Mouse (Mus musculus) thymus, adult 2 months (tissue): ENCODE measurements at regions not wholly inside any gene's neighbourhood (a gene's known extent, or its start where the extent isn't known, plus 50 kb on each side); places are given as distances from the start of the nearest gene placed in this dataset.

Experiments
- DNase-seq: peaks from one replicate; pipeline ENCODE4 v3.0.0; 2021
- H3K27ac ChIP-seq: fragments of 200-500 bp; 2 replicates; pipeline ENCODE4 v1.5.1; 2012; ENCODE audit warnings: low read length, control low read depth; ENCODE audit not compliant: control insufficient read depth, insufficient read depth
- H3K27me3 ChIP-seq: fragments of 200-500 bp; 2 replicates; pipeline ENCODE4 v1.6.1; 2012; ENCODE audit warnings: mild to moderate bottlenecking, low read length, moderate library complexity, mixed read lengths; ENCODE audit not compliant: control insufficient read depth, insufficient read depth
- H3K36me3 ChIP-seq: fragments of 200-500 bp; 2 replicates; pipeline ENCODE4 v1.6.1; 2012; ENCODE audit warnings: mild to moderate bottlenecking, low read length, moderate library complexity; ENCODE audit not compliant: control insufficient read depth, insufficient read depth
- H3K4me1 ChIP-seq: fragments of 200-500 bp; replicated peaks from 2 replicates; pipeline ENCODE4 v1.6.1; 2012; ENCODE audit warnings: low read length; ENCODE audit not compliant: control insufficient read depth, insufficient read depth
- H3K4me3 ChIP-seq: fragments of 200-500 bp; 2 replicates; pipeline ENCODE4 v1.5.1; 2012; ENCODE audit warnings: mild to moderate bottlenecking, low read length, control low read depth, moderate library complexity; ENCODE audit not compliant: control insufficient read depth, insufficient read depth
- CTCF ChIP-seq: fragments of 200-500 bp; IDR thresholded peaks from 2 replicates; pipeline ENCODE4 v1.5.1; 2012; ENCODE audit warnings: mild to moderate bottlenecking, control low read depth, low read length, moderate library complexity, borderline replicate concordance; ENCODE audit not compliant: control insufficient read depth, poor library complexity, insufficient read depth; ENCODE audit errors: extremely low read depth
- POLR2A ChIP-seq: fragments of 200-500 bp; IDR thresholded peaks from 2 replicates; pipeline ENCODE4 v1.6.1; 2012; ENCODE audit warnings: mild to moderate bottlenecking, low read length, control low read depth, moderate library complexity; ENCODE audit not compliant: control insufficient read depth, poor library complexity, insufficient read depth; ENCODE audit errors: extremely low read depth
- WGBS: fragments of 180-500 bp; shearing (Covaris S2); methylation state at CpG from one replicate; pipeline ENCODE4 v1.1.7; 2018; 5-methylcytosine and 5-hydroxymethylcytosine counted together

DNA sequence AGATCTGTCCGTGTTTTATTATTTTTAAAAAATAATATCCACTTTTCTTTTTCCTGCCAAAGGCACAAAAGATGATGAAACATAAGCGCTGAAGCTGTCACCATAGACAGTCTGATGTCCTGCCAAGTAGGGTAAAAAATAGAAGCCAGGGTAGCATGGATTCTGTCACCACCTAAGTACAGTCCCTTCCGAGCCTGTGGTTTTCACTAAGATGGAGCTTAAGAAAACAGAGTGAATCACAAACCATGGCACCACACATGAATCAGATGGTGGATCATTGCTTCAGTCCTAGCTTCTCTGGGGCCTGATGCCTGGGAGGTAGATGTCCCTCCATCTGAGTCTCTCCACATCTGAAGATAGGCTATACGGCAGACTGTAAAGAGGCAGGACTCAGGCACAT lies 55.9 kb upstream of the Fmod start:
- WGBS = 94% methylated on average over 4 of the region's 4 CpGs

DNA sequence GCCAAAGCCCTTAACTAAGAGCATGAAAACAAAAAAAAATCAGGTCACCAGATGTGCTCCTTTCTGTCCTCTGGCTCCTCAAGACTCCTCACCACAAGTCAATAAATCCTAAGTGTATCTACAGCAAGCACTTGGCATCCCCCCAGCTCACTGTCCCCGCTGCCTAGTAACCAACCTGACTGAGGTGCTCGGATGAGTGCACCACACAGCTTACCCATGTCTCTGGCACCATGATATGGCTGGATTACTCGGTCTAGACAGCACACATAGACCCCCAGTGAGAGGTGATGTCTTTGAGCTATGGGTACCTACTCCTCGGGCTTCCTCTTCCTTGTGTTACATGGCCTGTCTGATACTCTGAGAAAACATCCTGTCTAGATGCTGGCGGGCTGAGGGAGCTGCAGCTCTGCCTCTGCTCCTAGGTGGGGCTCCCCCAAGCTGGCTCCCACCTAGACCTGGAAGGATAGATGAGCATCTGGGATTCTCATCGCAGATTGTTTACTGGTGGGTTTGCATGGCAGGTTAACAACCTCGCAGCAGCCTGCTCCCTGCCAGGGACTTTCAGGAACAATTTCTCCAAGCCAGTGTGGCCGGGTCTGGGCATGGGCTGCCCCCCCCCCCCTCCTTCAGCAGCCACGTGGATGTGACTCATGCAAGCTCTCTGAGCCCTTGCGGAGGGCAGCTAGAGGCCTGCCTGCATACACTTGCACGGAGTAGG lies 57.2 kb upstream of the Prelp start:
- H3K27ac ChIP-seq = peak overlapping the region; percentile 29; the same call in 1 of the 2 replicates
- TF ChIP-seq CTCF (no peak), POLR2A (no peak)
- no peaks in the 10 kb centered on the region for H3K4me1 ChIP-seq
- no peak overlapping the region for H3K4me3 ChIP-seq
- H3K27me3 ChIP-seq = no peaks in the 10 kb centered on the region
- no peak for DNase-seq
- 31% methylated on average over 11 of the region's 11 CpGs for WGBS
- H3K36me3 ChIP-seq = no peaks in the 10 kb centered on the region

More for the DNA sequence above, 55.9 kb upstream of the Fmod start:
- no peaks in the 10 kb centered on the region for H3K4me1 ChIP-seq
- H3K27me3 ChIP-seq = no peaks in the 10 kb centered on the region
- H3K36me3 ChIP-seq = no peaks in the 10 kb centered on the region
- DNase-seq = no peak
- H3K27ac ChIP-seq = no peak overlapping the region
- TF ChIP-seq POLR2A (no peak), CTCF (no peak)
- H3K4me3 ChIP-seq = no peak overlapping the region

DNA sequence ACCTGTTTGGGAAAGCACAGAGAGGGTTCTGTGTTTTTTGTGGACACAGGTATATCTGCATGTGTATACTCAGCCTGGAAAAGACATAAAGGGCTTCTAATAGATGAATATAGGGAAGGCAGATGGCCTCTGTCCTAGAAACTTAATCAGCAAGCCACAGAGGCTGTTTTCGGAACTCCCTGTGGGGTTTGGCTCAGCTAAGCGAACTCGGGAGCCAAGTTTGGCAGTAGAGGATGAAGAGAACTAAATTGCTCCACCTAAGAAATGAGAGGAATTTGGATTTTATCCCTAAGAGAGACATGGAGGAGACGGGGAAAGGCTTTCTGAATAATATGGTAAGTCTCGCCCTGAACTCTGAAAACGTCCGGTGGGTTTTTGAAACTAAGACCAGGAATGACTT lies 56.0 kb upstream of the Prelp start:
- TF ChIP-seq POLR2A (no peak), CTCF (no peak)
- no peak overlapping the region for H3K4me3 ChIP-seq
- H3K36me3 ChIP-seq = no peaks in the 10 kb centered on the region
- DNase-seq = no peak
- H3K27ac ChIP-seq = no peak overlapping the region
- WGBS = 96% methylated on average over 7 of the region's 7 CpGs
- no peaks in the 10 kb centered on the region for H3K27me3 ChIP-seq
- H3K4me1 ChIP-seq = no peaks in the 10 kb centered on the region

DNA sequence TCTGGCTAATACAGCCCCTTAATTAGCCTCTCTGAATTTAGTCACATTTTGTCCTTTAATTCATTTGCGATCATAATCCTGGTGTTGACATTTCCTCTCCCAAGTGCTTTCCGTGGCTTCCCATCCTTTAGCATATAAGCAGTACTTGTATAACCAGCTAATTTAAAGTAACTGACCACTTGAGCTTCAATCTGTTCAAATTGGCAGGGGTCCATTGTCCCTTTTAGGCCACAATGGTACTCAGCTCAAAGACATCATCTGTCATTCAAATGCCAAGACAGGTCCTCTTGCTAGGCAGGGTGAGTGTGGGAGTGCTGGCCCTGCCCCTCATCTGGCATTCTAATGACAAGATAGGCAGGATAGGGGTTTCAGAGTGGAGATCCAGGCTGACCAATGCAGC lies 52.6 kb upstream of the Prelp start:
- Histone ChIP-seq H3K4me3 (no peak overlapping the region), H3K27me3 (no peaks in the 10 kb centered on the region), H3K4me1 (no peaks in the 10 kb centered on the region), H3K36me3 (no peaks in the 10 kb centered on the region), H3K27ac (no peak overlapping the region)
- WGBS = 99% methylated on average over 2 of the region's 2 CpGs
- TF ChIP-seq POLR2A (no peak), CTCF (no peak)
- no peak for DNase-seq

DNA sequence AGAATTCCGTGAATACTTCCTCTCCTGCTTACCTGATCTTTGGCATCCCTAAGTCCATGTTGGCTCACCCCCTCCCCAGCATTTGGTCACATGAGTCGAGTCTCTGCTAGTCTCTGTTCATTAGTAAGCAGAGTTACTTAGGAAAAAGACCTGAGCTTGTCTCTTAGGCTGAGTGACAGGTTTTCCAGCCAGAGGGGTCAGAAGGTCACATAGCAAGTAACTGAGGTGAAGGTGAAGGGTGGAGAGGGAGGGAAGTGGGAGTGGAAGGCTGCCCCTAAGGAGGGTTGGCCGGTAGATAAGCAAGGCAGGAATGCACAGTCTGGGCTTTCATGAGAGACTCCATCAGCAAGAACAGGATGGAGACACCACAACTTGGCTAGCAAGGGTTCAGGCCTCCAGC lies 50.1 kb upstream of the Prelp start:
- Histone ChIP-seq H3K4me1 (no peaks in the 10 kb centered on the region), H3K27ac (no peak overlapping the region), H3K27me3 (no peaks in the 10 kb centered on the region), H3K4me3 (no peak overlapping the region), H3K36me3 (no peaks in the 10 kb centered on the region)
- no peak for TF ChIP-seq POLR2A
- no peak for TF ChIP-seq CTCF
- DNase-seq = no peak
- 80% methylated on average over 3 of the region's 3 CpGs for WGBS
